Mouse (Mus musculus) thymus, postnatal 36 days (tissue): ENCODE data around the gene Cspg5.

Experiments
- DNase-seq, 2 experiments: peaks; one replicate each; pipeline ENCODE4 v3.0.0; 2022; ENCODE audit warnings: mixed read lengths in 2 of 2

Cspg5 gene

DNA sequence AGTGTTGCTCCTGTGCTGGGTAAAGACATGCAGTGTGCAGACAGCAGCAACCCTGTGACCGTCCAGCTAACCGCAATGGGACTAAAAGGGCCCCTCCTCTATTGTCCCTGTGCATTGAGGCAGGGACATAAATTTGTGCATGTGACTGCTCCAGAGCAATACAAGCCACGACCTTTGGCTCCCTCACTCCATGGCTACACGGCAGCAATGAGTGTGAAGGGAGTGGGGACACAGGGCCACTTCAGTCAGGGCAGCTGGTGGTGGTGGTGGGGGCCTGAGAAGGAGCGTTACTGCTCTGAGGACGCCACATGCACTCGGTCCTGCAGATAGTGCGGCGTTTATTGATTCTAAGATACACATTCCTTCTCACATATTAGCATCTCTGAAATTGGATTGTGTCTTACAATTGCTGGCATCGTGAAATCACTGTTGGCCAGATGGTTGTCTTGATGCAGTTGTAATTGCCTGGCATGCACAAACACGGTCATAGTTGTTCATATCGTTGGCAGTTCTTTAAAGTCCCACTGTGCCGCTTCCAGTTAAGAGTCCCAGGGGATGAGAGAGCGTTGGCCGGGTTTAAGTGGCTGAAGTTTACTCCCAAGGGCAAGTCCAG, 11.9 kb downstream of the Cspg5 start:
- no peak for DNase-seq

- no peak for DNase-seq
Measured at GRCm38 (mm10) chr9:110258646-110259045, 15.1 kb downstream of the Cspg5 start.

DNA sequence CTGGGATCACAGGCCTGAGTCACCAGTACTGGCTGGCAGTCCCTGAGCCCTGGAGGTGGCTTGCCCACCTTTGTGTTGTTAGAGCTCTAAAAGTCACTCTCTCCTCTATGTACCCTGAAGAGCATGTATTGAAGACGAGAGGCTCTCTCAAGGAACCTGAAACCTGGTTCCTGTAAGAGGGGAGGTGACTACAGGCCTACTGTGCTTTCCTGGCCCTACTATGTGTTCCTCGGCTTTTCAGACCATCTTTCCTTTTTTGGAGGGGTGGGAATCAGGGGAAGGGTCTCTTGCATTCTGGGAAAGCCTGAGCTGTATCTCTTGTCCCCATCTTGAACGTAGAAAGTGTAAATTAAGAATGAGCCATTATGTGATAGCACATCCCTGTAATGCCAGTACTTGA, 15.5 kb downstream of the Cspg5 start:
- no peak for DNase-seq

DNA sequence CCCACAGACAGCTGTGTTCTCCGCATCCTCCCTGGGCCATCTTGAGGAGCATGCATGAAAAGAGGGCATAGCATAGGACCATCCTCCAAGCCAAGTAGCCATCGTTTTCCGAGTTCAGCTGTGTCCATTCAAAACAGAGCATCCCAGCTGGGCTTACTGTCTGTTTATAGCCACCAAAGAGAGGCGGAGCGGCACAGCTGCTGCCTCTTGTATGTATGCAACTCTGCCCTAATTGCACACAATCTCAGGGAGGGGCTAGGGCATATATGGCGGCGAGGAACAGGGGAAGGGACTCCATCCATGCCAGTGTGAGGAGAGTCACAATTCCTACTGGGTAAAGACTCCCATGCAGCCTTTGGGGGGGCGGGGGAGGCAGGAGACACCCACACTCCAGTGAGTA, 19.6 kb downstream of the Cspg5 start:
- no peak for DNase-seq

DNA sequence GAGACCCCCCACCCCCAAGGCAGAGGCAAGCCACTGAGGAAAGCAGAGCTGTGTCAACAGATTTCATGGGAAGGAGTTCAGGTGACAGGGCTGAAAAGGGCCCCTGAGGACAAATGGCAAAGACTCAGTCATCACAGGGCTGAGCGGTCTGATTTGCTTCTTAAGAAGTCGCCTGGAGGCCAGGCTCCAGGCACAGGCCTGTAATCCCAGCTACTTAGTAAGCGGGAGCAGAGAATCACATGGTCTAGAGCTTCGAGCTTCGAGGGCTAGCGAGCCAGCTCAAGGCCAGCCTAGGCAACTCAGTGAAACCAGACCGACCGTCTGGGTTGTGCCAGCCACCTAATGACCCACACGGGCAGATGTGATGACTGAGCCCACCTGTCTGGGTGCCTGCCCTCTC, 21.4 kb downstream of the Cspg5 start:
- DNase-seq = no peak

- DNase-seq = no peak
Measured at GRCm38 (mm10) chr9:110268416-110268815, 24.8 kb downstream of the Cspg5 start.

GRCm38 (mm10) chr9:110272330-110272729, 28.7 kb downstream of the Cspg5 start:
- no peak for DNase-seq

GRCm38 (mm10) chr9:110273507-110273906, 29.9 kb downstream of the Cspg5 start:
- DNase-seq = no peak

DNA sequence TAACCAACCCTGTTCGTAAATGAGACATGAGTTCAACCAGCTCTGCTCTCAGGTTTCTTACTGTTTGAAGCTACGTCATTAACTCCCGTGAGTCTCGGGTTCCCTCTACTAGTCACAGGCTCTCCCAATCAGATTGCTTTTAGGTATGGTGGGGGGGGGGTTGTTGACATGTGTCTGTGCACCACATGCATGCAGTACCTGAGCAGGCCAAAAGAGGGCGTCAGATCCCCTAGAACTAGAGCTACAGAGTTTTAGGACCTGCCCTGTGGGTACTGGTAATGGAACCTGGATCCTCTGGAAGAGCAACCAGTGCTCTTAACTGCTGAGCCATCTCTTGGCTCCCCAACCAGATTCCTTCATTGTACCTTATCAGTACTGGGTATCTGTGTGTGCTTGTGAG, 32.3 kb downstream of the Cspg5 start:
- DNase-seq = peak; percentile 8 to 11

DNA sequence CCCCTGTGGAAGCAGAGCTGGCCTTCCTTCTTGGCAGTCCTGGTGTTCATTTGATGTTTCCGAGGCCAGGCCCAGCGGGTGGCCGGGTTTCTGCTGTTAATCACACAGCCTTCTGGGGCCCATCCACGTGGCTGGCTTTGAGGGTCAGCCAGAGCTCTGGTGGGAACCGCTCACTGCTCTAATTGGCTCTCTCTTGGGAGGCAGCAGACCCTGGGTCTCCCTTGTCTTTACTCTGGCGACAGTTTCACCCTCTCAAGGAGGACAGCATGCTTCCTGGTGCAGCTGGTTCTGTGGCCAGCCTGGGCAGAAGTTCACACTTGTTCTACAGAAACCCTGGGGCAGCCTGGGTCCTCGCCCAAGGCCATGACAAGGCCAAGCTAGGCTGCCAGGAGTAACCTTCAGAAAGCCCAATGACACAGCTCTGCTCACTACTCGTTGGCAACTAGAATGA, 33.9 kb downstream of the Cspg5 start:
- no peak for DNase-seq

DNA sequence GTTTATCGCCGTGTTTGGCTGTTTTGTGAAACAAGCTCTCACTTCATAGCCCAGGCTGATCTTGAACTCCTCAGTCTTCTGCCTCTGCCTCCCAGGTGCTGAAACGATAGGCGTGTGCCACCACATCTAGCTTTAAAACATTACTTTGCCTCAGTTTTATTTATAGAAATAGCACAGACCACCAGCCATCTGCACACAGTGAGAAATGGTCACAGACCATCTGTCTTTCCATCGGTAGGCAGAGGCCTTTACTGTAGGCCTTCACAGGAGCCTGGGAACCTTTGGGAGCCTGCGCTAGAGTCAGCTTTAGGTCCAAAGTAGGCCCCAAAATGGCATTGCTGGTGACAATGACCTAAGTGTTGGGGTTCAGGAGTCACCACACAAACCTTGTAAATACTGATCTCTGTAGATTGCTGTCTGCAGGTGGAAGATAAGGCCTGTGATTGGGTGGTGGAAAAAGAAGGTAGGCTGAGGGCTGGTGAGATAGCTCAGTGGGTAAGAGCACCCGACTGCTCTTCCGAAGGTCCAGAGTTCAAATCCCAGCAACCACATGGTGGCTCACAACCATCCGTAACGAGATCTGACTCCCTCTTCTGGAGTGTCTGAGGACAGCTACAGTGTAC, 40.6 kb downstream of the Cspg5 start:
- DNase-seq = no peak

DNA sequence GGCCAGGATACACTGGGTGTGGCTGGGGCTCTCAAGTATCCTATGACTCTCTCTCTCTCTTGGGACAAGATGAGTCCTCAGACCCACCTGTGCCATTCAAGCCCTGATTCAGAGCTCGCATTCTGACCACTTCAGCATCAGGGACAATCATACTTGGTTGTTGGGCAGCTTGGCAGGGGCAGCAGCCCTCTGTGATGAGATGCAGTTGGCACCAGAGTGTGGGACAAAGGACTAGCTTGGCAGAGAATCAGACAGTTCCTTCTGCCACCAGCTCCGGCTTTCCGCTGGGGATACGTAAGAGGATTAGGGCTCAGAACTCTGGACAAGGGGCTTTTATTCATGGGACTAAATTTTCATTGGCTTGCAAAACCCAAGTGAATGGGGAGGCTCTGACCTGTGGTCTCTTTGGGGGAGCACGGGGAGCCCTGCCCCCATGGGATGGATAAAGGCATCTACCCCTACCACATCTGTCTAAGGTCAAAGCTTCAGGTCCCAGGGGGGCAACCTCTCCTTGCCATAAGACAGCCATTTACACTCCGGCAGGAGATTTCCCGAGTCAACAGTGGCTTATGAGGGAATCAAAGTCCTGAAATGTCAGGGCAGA, 43.8 kb downstream of the Cspg5 start:
- DNase-seq = no peak

GRCm38 (mm10) chr9:110293254-110293718, 49.7 kb downstream of the Cspg5 start:
- DNase-seq = no peak

- DNase-seq = no peak
Measured at GRCm38 (mm10) chr9:110293873-110294415, 50.4 kb downstream of the Cspg5 start.

DNA sequence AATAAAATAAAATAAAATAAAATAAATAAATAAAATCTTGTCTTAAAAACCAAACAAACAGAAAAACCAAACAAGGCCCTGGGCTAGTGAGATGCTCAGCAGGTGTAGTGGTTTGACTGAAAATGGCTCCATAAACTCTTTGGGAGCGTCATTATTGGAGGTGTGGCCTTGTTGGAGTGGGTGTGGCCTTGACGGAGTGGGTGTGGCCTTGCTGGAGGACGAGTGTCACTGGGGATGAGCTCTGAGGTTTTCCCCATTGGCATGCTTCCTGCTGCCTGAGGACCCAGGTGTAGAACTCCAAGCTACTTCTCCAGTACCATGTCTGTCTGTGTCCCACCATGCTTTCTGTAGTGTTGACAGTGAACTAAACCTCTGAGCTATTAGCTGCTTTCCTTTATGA, 51.2 kb downstream of the Cspg5 start:
- no peak for DNase-seq

- DNase-seq = peak; percentile 63 to 70
Measured at GRCm38 (mm10) chr9:110296867-110297627, 53.5 kb downstream of the Cspg5 start.

- peak in 1 of 2 experiments; percentile 50 for DNase-seq
Measured at GRCm38 (mm10) chr9:110304516-110304915, 60.9 kb downstream of the Cspg5 start.

GRCm38 (mm10) chr9:110304969-110305651, 61.5 kb downstream of the Cspg5 start, which contains the start of gene Elp6:
Elp6 (plus strand) TSS chr9:110305173.
- DNase-seq = peak; percentile 88

DNA sequence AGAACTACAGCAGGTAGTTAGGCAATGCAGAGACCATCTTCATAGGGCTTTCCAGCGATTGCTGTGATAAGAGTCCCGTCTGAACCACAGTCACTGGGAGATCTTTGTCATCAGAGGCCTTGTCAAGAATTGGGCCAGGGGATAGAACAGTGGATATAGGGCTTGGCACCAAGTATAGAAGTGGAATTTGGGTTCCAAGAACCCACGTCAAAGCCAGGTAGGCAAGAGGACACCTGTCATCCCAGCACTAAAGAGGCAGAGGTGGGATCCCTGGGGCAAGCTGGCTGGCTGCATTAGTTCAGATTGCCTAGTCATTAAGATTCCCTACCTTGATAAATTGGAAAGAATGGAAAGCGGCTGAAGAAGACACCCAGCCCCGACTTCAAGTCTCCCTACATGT, 62.8 kb downstream of the Cspg5 start:
- no peak for DNase-seq
